Mouse (Mus musculus) forebrain, embryonic 14.5 days (tissue): ENCODE results near the gene Entpd6. TPM values are rescaled to one million over a fixed set of nuclear protein-coding genes. Genes with fewer than 3 reads are reported as not detected.
A peak's percentile ranks its signal among the peaks of the same experiment; 100 is the strongest.

Source experiments
- ATAC-seq: fragments of 200-750 bp; cut with Nextera tagmentation; 2 replicates; pipeline ENCODE4 v1.8.0; 2017; ENCODE audit warnings: mild to moderate bottlenecking, moderate library complexity
- DNase-seq: peaks from one replicate; pipeline ENCODE4 v3.0.0-alpha.2; 2015; ENCODE audit warnings: low spot score
- H3K27ac ChIP-seq: fragments of 300-500 bp; sonication (generic); 2 replicates; pipeline ENCODE4 v1.5.1; 2014; ENCODE audit warnings: low read depth, mild to moderate bottlenecking, control low read depth, low read length, moderate library complexity
- H3K27me3 ChIP-seq: fragments of 300-500 bp; sonication (generic); replicated peaks from 2 replicates; pipeline ENCODE4 v1.6.1; 2014; ENCODE audit warnings: low read length, control low read depth, mixed read lengths; ENCODE audit not compliant: control insufficient read depth, insufficient read depth
- H3K36me3 ChIP-seq: fragments of 300-500 bp; sonication (generic); 2 replicates; pipeline ENCODE4 v1.6.1; 2014; ENCODE audit warnings: low read length, control low read depth; ENCODE audit not compliant: control insufficient read depth, insufficient read depth
- H3K4me1 ChIP-seq: fragments of 300-500 bp; sonication (generic); 2 replicates; pipeline ENCODE4 v1.6.1; 2014; ENCODE audit warnings: antibody characterized with exemption, low read length, control low read depth; ENCODE audit not compliant: control insufficient read depth, insufficient read depth
- H3K4me2 ChIP-seq: fragments of 300-500 bp; sonication (generic); 2 replicates; pipeline ENCODE4 v1.6.1; 2014; ENCODE audit warnings: mild to moderate bottlenecking, control low read depth, low read length
- H3K4me3 ChIP-seq: fragments of 300-500 bp; sonication (generic); 2 replicates; pipeline ENCODE4 v1.5.1; 2014; ENCODE audit warnings: low read depth, low read length, control low read depth
- H3K9ac ChIP-seq: fragments of 300-500 bp; sonication (generic); 2 replicates; pipeline ENCODE4 v1.6.1; 2014; ENCODE audit warnings: mild to moderate bottlenecking, low read length, control low read depth, moderate library complexity
- H3K9me3 ChIP-seq: fragments of 300-500 bp; sonication (generic); replicated peaks from 2 replicates; pipeline ENCODE4 v1.6.1; 2016; ENCODE audit warnings: low read length, control low read depth, mixed read lengths; ENCODE audit not compliant: control insufficient read depth
- WGBS: fragments of 180-500 bp; shearing (Covaris S2); extraction: QIAGEN DNeasy Blood & Tissue Kit; methylation state at CpG from one replicate; pipeline ENCODE4 v1.1.7; 2014; 5-methylcytosine and 5-hydroxymethylcytosine counted together
- polyA plus RNA-seq: library from polyadenylated mRNA; unstranded; fragments of >200 nt; fragmentation: Nextera tagmentation; extraction: Ambion mirVana; gene quantifications from 2 replicates; pipeline ENCODE4 v1.2.1, GENCODE M21; 2014

Entpd6 gene
- 32.6 and 41.3 TPM in 2 replicates for polyA plus RNA-seq

- peak; percentile 98 for ATAC-seq
- H3K4me1 ChIP-seq, result peaks cover 8% of the 10 kb centered on the region; the same call in 1 of the 2 replicates
These were observed at the start of gene Entpd6 for GRCm38 (mm10) chr2:150748854-150749253. Gene Entpd6, plus strand, starts transcription at chr2:150749042.

GRCm38 (mm10) chr2:150712167-150712674 is 36.6 kb upstream of the Entpd6 start:
- H3K9me3 ChIP-seq, result no peaks in the 10 kb centered on the region
- 77% methylated on average over 4 of the region's 4 CpGs for WGBS
- H3K4me1 ChIP-seq, result no peaks in the 10 kb centered on the region
- H3K36me3 ChIP-seq, result no peaks in the 10 kb centered on the region
- H3K27me3 ChIP-seq, result no peaks in the 10 kb centered on the region
- H3K9ac ChIP-seq, result no peak overlapping the region
- no peak overlapping the region for H3K27ac ChIP-seq
- ATAC-seq, result no peak
- DNase-seq, result peak; percentile 33
- no peak overlapping the region for H3K4me3 ChIP-seq
- H3K4me2 ChIP-seq, result no peak overlapping the region

More at GRCm38 (mm10) chr2:150748854-150749253, at the start of gene Entpd6:
- peaks cover 11% of the 10 kb centered on the region for H3K36me3 ChIP-seq
- peak within 1 kb of the TSS; percentile 65 for H3K27ac ChIP-seq
- peak within 1 kb of the TSS; percentile 67 for H3K4me3 ChIP-seq
- no peaks in the 10 kb centered on the region for H3K27me3 ChIP-seq
- 0% methylated on average over 30 of the region's 30 CpGs for WGBS
- DNase-seq, result peak; percentile 98
- no peaks in the 10 kb centered on the region for H3K9me3 ChIP-seq
- H3K9ac ChIP-seq, result peak within 1 kb of the TSS; percentile 79
- peak within 1 kb of the TSS; percentile 82 for H3K4me2 ChIP-seq

GRCm38 (mm10) chr2:150735756-150736576 is 12.9 kb upstream of the Entpd6 start:
- Histone ChIP-seq H3K4me2 (0 out of 2 replicates have a peak overlapping the region, but pooled peaks have one; percentile 6), H3K36me3 (no peaks in the 10 kb centered on the region), H3K9ac (no peak overlapping the region), H3K27me3 (no peaks in the 10 kb centered on the region), H3K27ac (peak overlapping the region; percentile 61), H3K4me3 (no peak overlapping the region), H3K4me1 (peaks cover 4% of the 10 kb centered on the region; the same call in 1 of the 2 replicates), H3K9me3 (no peaks in the 10 kb centered on the region)
- WGBS, result 9% methylated on average over 11 of the region's 11 CpGs
- DNase-seq, result peak; percentile 79
- ATAC-seq, result peak; percentile 96

GRCm38 (mm10) chr2:150737881-150738280 is 11.0 kb upstream of the Entpd6 start:
- Histone ChIP-seq H3K9ac (no peak overlapping the region), H3K27me3 (no peaks in the 10 kb centered on the region), H3K4me3 (no peak overlapping the region), H3K36me3 (no peaks in the 10 kb centered on the region), H3K9me3 (no peaks in the 10 kb centered on the region), H3K4me2 (no peak overlapping the region), H3K4me1 (peaks cover 4% of the 10 kb centered on the region; the same call in 1 of the 2 replicates), H3K27ac (no peak overlapping the region)
- ATAC-seq (no peak), DNase-seq (no peak)
- 82% methylated on average over 9 of the region's 9 CpGs for WGBS

GRCm38 (mm10) chr2:150740145-150740841 is 8.5 kb upstream of the Entpd6 start:
- Histone ChIP-seq H3K27ac (no peak overlapping the region), H3K36me3 (no peaks in the 10 kb centered on the region), H3K27me3 (no peaks in the 10 kb centered on the region), H3K9me3 (no peaks in the 10 kb centered on the region), H3K4me3 (no peak overlapping the region), H3K4me2 (no peak overlapping the region), H3K9ac (no peak overlapping the region), H3K4me1 (peaks cover 4% of the 10 kb centered on the region; the same call in 1 of the 2 replicates)
- WGBS, result 68% methylated on average over 10 of the region's 10 CpGs
- ATAC-seq, result no peak
- DNase-seq, result no peak

- WGBS, result 70% methylated on average over 4 of the region's 4 CpGs
- Histone ChIP-seq H3K9ac (no peak overlapping the region), H3K27me3 (no peaks in the 10 kb centered on the region), H3K27ac (no peak overlapping the region), H3K9me3 (no peaks in the 10 kb centered on the region), H3K4me1 (no peaks in the 10 kb centered on the region), H3K4me3 (no peak overlapping the region), H3K36me3 (no peaks in the 10 kb centered on the region), H3K4me2 (no peak overlapping the region)
- ATAC-seq (0 out of 2 replicates have a peak, but pooled peaks have one; percentile 48), DNase-seq (peak; percentile 37)
These were observed 7.4 kb upstream of the Entpd6 start for GRCm38 (mm10) chr2:150741405-150741804.

GRCm38 (mm10) chr2:150745016-150745415 is 3.8 kb upstream of the Entpd6 start:
- Histone ChIP-seq H3K9ac (no peak overlapping the region), H3K9me3 (no peaks in the 10 kb centered on the region), H3K4me1 (peaks cover 7% of the 10 kb centered on the region; the same call in 1 of the 2 replicates), H3K27me3 (no peaks in the 10 kb centered on the region), H3K4me3 (no peak overlapping the region), H3K4me2 (no peak overlapping the region), H3K27ac (no peak overlapping the region), H3K36me3 (no peaks in the 10 kb centered on the region)
- 77% methylated on average over 7 of the region's 7 CpGs for WGBS
- ATAC-seq, result no peak
- DNase-seq, result no peak

- no peaks in the 10 kb centered on the region for H3K27me3 ChIP-seq
- peak overlapping the region; percentile 65 for H3K27ac ChIP-seq
- peaks cover 12% of the 10 kb centered on the region for H3K36me3 ChIP-seq
- H3K9me3 ChIP-seq, result no peaks in the 10 kb centered on the region
- H3K9ac ChIP-seq, result peak overlapping the region; percentile 79
- DNase-seq, result peak; percentile 51
- peak; percentile 82 for ATAC-seq
- H3K4me3 ChIP-seq, result peak overlapping the region; percentile 67
- WGBS, result under 1% methylated on average over 23 of the region's 24 CpGs
- H3K4me2 ChIP-seq, result peak overlapping the region; percentile 82
- peaks cover 8% of the 10 kb centered on the region; the same call in 1 of the 2 replicates for H3K4me1 ChIP-seq
These were observed 441 bp downstream of the Entpd6 start for GRCm38 (mm10) chr2:150749283-150749682.
